Mouse (Mus musculus) intestine, postnatal 0 days (tissue): ENCODE data around the gene Ccnc. TPM values are rescaled to one million over a fixed set of nuclear protein-coding genes. Genes with fewer than 3 reads are reported as not detected.

Experiments used
- ATAC-seq: fragments of 200-750 bp; cut with Nextera tagmentation; 2 replicates; pipeline ENCODE4 v1.8.0; 2017; ENCODE audit warnings: mild to moderate bottlenecking, moderate TSS enrichment, moderate library complexity
- H3K27ac ChIP-seq: fragments of 300-500 bp; sonication (generic); 2 replicates; pipeline ENCODE4 v1.5.1; 2014; ENCODE audit warnings: mild to moderate bottlenecking, low read depth, low read length, moderate library complexity
- H3K27me3 ChIP-seq: fragments of 300-500 bp; sonication (generic); replicated peaks from 2 replicates; pipeline ENCODE4 v1.6.1; 2014; ENCODE audit warnings: low read length, mixed read lengths; ENCODE audit not compliant: control insufficient read depth, insufficient read depth
- H3K36me3 ChIP-seq: fragments of 300-500 bp; sonication (generic); 2 replicates; pipeline ENCODE4 v1.6.1; 2014; ENCODE audit warnings: mild to moderate bottlenecking, moderate library complexity; ENCODE audit not compliant: control insufficient read depth, insufficient read depth
- H3K4me1 ChIP-seq: fragments of 300-500 bp; sonication (generic); replicated peaks from 2 replicates; pipeline ENCODE4 v1.6.1; 2014; ENCODE audit warnings: antibody characterized with exemption, low read length, mixed read lengths; ENCODE audit not compliant: control insufficient read depth, insufficient read depth
- H3K4me2 ChIP-seq: fragments of 300-500 bp; sonication (generic); replicated peaks from 2 replicates; pipeline ENCODE4 v1.6.1; 2014; ENCODE audit warnings: low read depth, mild to moderate bottlenecking, moderate library complexity
- H3K4me3 ChIP-seq: fragments of 300-500 bp; sonication (generic); 2 replicates; pipeline ENCODE4 v1.5.1; 2014; ENCODE audit warnings: low read depth, low read length
- H3K9ac ChIP-seq: fragments of 300-500 bp; sonication (generic); 2 replicates; pipeline ENCODE4 v1.6.1; 2014; ENCODE audit warnings: mild to moderate bottlenecking, low read depth, low read length
- H3K9me3 ChIP-seq: fragments of 300-500 bp; sonication (generic); 2 replicates; pipeline ENCODE4 v1.6.1; 2016; ENCODE audit warnings: mixed run types; ENCODE audit not compliant: control insufficient read depth
- CTCF ChIP-seq: sonication (generic); IDR thresholded peaks from 2 replicates; pipeline ENCODE4 v1.5.1; 2016; ENCODE audit warnings: low read depth, mild to moderate bottlenecking, control low read depth, antibody characterized with exemption, moderate library complexity
- WGBS: fragments of 180-500 bp; shearing (Covaris S2); extraction: QIAGEN DNeasy Blood & Tissue Kit; methylation state at CpG from one replicate; pipeline ENCODE4 v1.1.7; 2014; 5-methylcytosine and 5-hydroxymethylcytosine counted together
- polyA plus RNA-seq: library from polyadenylated mRNA; unstranded; fragments of >200 nt; fragmentation: Nextera tagmentation; extraction: Ambion mirVana; gene quantifications from 2 replicates; pipeline ENCODE4 v1.2.1, GENCODE M21; 2015

The Ccnc gene
- polyA plus RNA-seq, 1 experiment from 2014 or later = 20.2 TPM

DNA sequence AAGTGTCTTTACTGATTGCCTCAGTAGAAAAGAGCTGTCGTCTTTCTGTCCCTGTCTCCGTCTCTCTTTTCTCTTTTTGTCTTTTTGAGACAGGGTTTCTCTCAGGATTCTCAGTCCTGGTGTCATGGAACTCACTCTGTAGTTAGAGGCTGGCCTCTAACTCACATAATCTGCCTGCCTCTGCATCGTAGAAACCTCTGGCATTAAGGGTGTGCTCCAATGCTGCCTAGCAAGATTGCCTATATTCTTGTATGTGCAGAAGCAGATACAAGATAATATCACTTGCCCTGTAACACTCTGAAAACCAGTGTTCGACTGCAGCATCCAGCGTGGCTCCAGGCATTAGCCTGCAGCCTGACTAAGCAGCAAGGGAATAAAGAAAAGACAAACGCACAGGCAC is 61.4 kb downstream of the Ccnc start:
- no peak for ATAC-seq
- WGBS = 87% methylated on average over 6 of the region's 6 CpGs
- TF ChIP-seq CTCF = no peak

DNA sequence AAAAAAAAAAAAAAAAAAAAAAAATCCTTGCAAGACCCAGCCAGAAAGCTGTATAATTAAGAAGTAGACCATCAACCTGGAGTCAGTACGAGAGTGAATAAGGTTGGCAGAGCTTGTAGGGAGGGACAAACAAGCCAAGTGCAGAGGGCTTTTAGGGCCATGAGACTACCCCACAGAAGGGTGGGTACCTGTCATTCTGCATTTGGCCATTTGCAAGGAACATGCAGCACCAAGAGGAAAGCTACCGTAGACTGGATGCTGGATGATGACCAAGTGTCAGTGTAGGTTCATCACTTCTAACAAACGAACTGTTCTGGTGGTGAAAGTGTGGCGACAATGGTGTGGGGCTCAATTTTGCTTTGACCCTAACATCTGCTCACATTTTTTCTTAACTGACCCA is 62.3 kb downstream of the Ccnc start:
- Histone ChIP-seq H3K4me2 (no peak overlapping the region), H3K36me3 (peaks cover 30% of the 10 kb centered on the region), H3K4me3 (no peak overlapping the region), H3K9ac (no peak overlapping the region), H3K27me3 (no peaks in the 10 kb centered on the region), H3K9me3 (no peaks in the 10 kb centered on the region), H3K4me1 (no peaks in the 10 kb centered on the region), H3K27ac (no peak overlapping the region)
- TF ChIP-seq CTCF = no peak
- ATAC-seq = no peak
- 88% methylated on average over 4 of the region's 4 CpGs for WGBS

More for the DNA sequence above, 61.4 kb downstream of the Ccnc start:
- Histone ChIP-seq H3K4me3 (no peak overlapping the region), H3K4me2 (no peak overlapping the region), H3K4me1 (no peaks in the 10 kb centered on the region), H3K36me3 (peaks cover 39% of the 10 kb centered on the region), H3K9me3 (no peaks in the 10 kb centered on the region), H3K9ac (no peak overlapping the region), H3K27ac (no peak overlapping the region), H3K27me3 (no peaks in the 10 kb centered on the region)

DNA sequence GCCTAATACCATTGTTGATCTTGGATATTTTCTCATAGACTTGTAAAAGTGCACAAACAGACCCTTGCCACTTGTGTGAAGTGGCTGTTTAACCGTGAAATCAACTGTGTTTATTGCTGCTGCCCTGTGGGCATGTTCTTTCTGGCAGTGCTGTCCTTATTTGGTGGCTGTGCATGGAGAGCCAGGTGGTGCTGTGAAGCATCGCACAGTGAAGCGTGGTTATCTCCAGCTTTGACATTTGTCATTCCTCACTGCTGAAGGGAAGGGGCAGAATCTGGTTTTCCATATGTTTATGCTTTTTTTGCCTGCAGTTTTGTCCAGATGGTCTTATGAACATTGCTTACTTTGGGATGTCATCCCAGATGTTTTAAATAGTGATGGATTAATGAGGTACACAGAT is 66.1 kb downstream of the Ccnc start:
- H3K27me3 ChIP-seq = no peaks in the 10 kb centered on the region
- H3K4me3 ChIP-seq = no peak overlapping the region
- H3K4me1 ChIP-seq = no peaks in the 10 kb centered on the region
- H3K9me3 ChIP-seq = no peaks in the 10 kb centered on the region
- ATAC-seq = no peak
- H3K4me2 ChIP-seq = no peak overlapping the region
- TF ChIP-seq CTCF = no peak
- 46% methylated on average over 3 of the region's 3 CpGs for WGBS
- H3K9ac ChIP-seq = no peak overlapping the region
- peaks cover 20% of the 10 kb centered on the region for H3K36me3 ChIP-seq
- no peak overlapping the region for H3K27ac ChIP-seq

DNA sequence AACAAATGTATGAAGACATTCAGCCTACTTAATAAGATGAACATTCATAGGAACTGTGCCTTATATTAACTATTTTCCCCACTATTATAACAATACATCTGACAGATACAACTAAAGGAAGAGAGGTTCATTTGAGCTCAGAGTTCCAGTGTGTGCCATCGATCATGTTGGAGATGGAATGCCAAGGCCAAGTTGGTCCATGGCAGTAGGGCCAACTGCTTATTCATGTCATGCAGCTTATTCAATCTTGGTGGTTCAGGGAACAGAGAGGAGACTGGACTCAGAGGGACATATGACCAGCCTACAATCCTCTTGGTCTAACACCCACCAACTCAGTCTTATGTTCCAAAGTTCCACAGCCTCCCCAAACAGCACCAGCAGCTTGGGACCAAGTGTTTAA is 73.5 kb downstream of the Ccnc start:
- WGBS = 98% methylated on average over 1 of the region's 1 CpGs
- ATAC-seq = no peak

DNA sequence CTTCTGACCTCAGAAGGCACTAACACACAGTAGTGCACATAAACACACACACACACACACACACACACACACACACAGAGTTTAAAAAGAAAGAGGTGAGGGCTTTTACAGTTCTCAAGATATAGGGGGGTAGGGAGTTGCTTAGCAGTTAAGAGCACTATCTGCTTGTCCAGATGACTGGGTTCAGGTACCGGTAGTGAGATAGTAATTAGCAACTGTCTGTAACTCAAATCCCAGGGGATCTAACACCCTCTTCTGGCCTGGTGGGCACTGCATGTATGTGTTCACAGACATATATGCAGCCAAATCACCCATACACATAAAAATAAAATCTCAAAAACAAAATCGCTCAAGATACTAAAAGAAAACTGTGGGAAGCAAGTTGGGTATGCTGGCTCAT is 74.1 kb downstream of the Ccnc start:
- peaks cover 42% of the 10 kb centered on the region for H3K36me3 ChIP-seq
- H3K27me3 ChIP-seq = no peaks in the 10 kb centered on the region
- no peaks in the 10 kb centered on the region for H3K9me3 ChIP-seq
- 97% methylated on average over 2 of the region's 2 CpGs for WGBS
- no peak overlapping the region for H3K4me3 ChIP-seq
- no peaks in the 10 kb centered on the region for H3K4me1 ChIP-seq
- no peak for TF ChIP-seq CTCF
- no peak overlapping the region for H3K9ac ChIP-seq
- H3K27ac ChIP-seq = no peak overlapping the region
- no peak for ATAC-seq
- no peak overlapping the region for H3K4me2 ChIP-seq

More for the DNA sequence above, 73.5 kb downstream of the Ccnc start:
- no peaks in the 10 kb centered on the region for H3K4me1 ChIP-seq
- no peak overlapping the region for H3K27ac ChIP-seq
- H3K36me3 ChIP-seq = peaks cover 42% of the 10 kb centered on the region
- H3K9me3 ChIP-seq = no peaks in the 10 kb centered on the region
- TF ChIP-seq CTCF = no peak
- H3K4me3 ChIP-seq = no peak overlapping the region
- H3K27me3 ChIP-seq = no peaks in the 10 kb centered on the region
- H3K4me2 ChIP-seq = no peak overlapping the region
- H3K9ac ChIP-seq = no peak overlapping the region

DNA sequence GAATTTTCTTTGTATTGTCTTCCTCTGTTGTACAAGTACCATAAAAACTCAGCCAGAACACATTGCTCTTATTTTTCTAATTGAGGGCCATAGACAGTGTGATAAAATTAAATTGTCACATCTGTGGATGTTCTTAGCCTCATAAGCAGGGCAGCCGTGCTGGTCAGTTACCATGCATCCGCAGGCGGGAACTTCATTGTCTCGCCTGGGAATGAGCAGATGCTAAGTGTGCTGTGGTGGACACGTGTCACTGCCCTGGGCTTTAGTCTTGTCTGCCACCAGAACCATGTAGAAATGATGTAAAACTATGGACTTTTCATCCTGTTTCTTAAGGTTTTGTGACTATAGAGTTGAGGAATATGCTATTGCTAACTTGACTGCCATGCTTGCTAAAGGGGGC is 79.7 kb downstream of the Ccnc start:
- Histone ChIP-seq H3K4me1 (no peaks in the 10 kb centered on the region), H3K36me3 (peaks cover 20% of the 10 kb centered on the region), H3K27ac (no peak overlapping the region), H3K4me3 (no peak overlapping the region), H3K27me3 (no peaks in the 10 kb centered on the region), H3K9me3 (no peaks in the 10 kb centered on the region), H3K9ac (no peak overlapping the region), H3K4me2 (no peak overlapping the region)
- no peak for ATAC-seq
- no peak for TF ChIP-seq CTCF
- 81% methylated on average over 5 of the region's 5 CpGs for WGBS

Other genes with a start within 250 kb of the Ccnc start
- not detected in 2 replicates for gene Prdm13, start 41.7 kb upstream of the Ccnc start, polyA plus RNA-seq
- 3.4 and 3.7 TPM in 2 replicates for gene Usp45, start 39.5 kb downstream of the Ccnc start, polyA plus RNA-seq
- 21.1 and 21.3 TPM in 2 replicates for gene Tstd3, start 39.5 kb downstream of the Ccnc start, polyA plus RNA-seq
- 36.3 and 41.6 TPM in 2 replicates for gene Pnisr, start 119.9 kb downstream of the Ccnc start, polyA plus RNA-seq
- gene Coq3, start 152.0 kb downstream of the Ccnc start, polyA plus RNA-seq = 11.8 and 12.0 TPM in 2 replicates
- 1.5 TPM in 2 replicates for gene Faxc, start 203.6 kb downstream of the Ccnc start, polyA plus RNA-seq